Mouse (Mus musculus) neural tube, embryonic 12.5 days (tissue): ENCODE data around the gene Mfsd4b5. TPM values are rescaled to one million over a fixed set of nuclear protein-coding genes. Genes with fewer than 3 reads are reported as not detected.

Source experiments
- polyA plus RNA-seq: library from polyadenylated mRNA; unstranded; fragments of >200 nt; fragmentation: Nextera tagmentation; extraction: Ambion mirVana; gene quantifications from 2 replicates; pipeline ENCODE4 v1.2.1, GENCODE M21; 2016

Mfsd4b5 gene
- polyA plus RNA-seq, 1 experiment from 2014 or later, result 0.13 TPM

Other genes with a start within 250 kb of the Mfsd4b5 start
- 4.5 and 5.2 TPM in 2 replicates for gene Mfsd4b4, start 87.4 kb downstream of the Mfsd4b5 start, polyA plus RNA-seq
- gene Mfsd4b2, start 59.7 kb downstream of the Mfsd4b5 start, polyA plus RNA-seq, result not detected in 2 replicates
- gene Mfsd4b3, start 26.5 kb downstream of the Mfsd4b5 start, polyA plus RNA-seq, result 0.18 and 0.40 TPM in 2 replicates
- 0.31 TPM in 1 of 2 replicates, not detected in the other for gene Mfsd4b1, start 38.6 kb upstream of the Mfsd4b5 start, polyA plus RNA-seq
- gene Slc16a10, start 155.6 kb upstream of the Mfsd4b5 start, polyA plus RNA-seq, result 4.5 and 5.0 TPM in 2 replicates